Mouse (Mus musculus) E14TG2a.4 (cell line): Measurements from ENCODE around the gene Ntrk3.

ENCODE experiments used
- CTCF ChIP-seq: conservative IDR thresholded peaks from 2 replicates; pipeline ENCODE4 v1.5.1; 2014; ENCODE audit warnings: low read length
- NANOG ChIP-seq: IDR thresholded peaks from 2 replicates; pipeline ENCODE4 v1.6.1; 2014; ENCODE audit warnings: borderline replicate concordance, low read length, mixed read lengths
- POU5F1 ChIP-seq: IDR thresholded peaks from 2 replicates; pipeline ENCODE4 v1.6.1; 2014; ENCODE audit warnings: low read length, borderline replicate concordance

DNA sequence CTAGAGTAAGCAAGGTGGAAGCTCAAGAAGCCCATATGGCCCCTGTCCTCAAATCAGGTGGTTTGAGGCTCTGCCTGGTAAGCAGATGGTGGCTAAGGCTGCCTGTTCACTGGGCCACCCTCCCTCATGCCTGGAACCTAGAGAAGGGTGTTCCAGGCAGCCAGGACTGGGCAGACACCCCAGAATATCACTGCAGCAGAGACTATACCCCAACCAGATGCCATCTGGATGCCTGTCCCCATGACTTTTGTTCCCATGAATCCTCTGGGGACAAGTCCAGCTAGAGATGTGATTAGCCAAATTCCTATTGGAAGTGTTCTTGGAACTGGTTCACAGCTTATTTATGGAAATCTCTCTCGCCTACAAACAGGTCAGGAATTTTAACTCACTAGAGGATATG is 351.8 kb downstream of the Ntrk3 start:
- TF ChIP-seq CTCF (no peak), NANOG (no peak), POU5F1 (no peak)
